Mouse (Mus musculus) testis, adult 2 months (tissue): ENCODE measurements around the gene Tbx3.

ENCODE experiments used
- CTCF ChIP-seq: fragments of 200-500 bp; IDR thresholded peaks from 2 replicates; pipeline ENCODE4 v1.5.1; 2012; ENCODE audit warnings: low read depth, mild to moderate bottlenecking, inconsistent platforms, low read length, moderate library complexity; ENCODE audit not compliant: control insufficient read depth, insufficient read depth, insufficient replicate concordance
- POLR2A ChIP-seq: fragments of 200-500 bp; IDR thresholded peaks from 2 replicates; pipeline ENCODE4 v1.6.1; 2012; ENCODE audit warnings: low read depth, mild to moderate bottlenecking, inconsistent platforms, low read length, moderate library complexity; ENCODE audit not compliant: control insufficient read depth

- TF ChIP-seq CTCF (no peak), POLR2A (no peak)
Measured at GRCm38 (mm10) chr5:119720471-119721265, 50.2 kb downstream of the Tbx3 start.
